Mouse (Mus musculus): Measurements from ENCODE around the gene Psen1. TPM values are rescaled to one million over a fixed set of nuclear protein-coding genes. Genes with fewer than 3 reads are reported as not detected.

Psen1 gene
- polyA plus RNA-seq, 1 experiment from 2014 or later = 59.5 TPM

DNA sequence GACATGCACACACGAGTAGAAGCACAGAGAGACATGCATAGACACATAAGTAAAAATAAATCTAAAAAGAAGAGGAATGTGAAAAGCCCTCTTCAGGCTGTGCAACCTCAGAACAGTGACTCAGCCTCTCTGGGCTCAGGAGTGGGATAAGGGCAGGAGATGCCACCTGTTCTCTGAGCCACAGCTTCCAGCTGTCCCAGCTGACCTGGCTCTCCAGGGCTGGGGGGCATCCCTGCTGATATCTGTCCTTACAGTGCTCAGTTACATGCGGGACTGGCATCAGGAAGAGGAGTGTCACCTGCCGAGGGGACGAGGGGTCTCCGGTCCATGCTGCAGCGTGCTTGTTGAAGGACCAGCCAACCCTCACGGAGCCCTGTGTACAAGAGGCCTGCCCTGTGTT lies 88.8 kb downstream of the Psen1 start:
- H3K27me3 ChIP-seq (ENCODE audit: insufficient read depth, low read length) = no peaks in the 10 kb centered on the region
- no peak overlapping the region for H3K27ac ChIP-seq
- H3K9me3 ChIP-seq (replicated peaks; ENCODE audit: low read length) = no peaks in the 10 kb centered on the region
- ATAC-seq (replicated peaks; ENCODE audit: low FRiP score, low read depth) = no peak
- H3K36me3 ChIP-seq (ENCODE audit: insufficient read depth, low read length) = 0 out of 2 replicates have a peak, but pooled peaks cover 3% of the 10 kb centered on the region
- no peak overlapping the region for H3K4me3 ChIP-seq (replicated peaks; ENCODE audit: low read depth, low read length)
- H3K4me2 ChIP-seq (ENCODE audit: low read length) = no peak overlapping the region
- no peaks in the 10 kb centered on the region for H3K4me1 ChIP-seq (replicated peaks; ENCODE audit: insufficient read depth, low read length)
- no peak overlapping the region for H3K9ac ChIP-seq (ENCODE audit: low read depth, low read length)
- 84% methylated on average over 7 of the region's 7 CpGs for WGBS
- no peak for DNase-seq (ENCODE audit: low spot score)
- TF ChIP-seq CTCF (IDR thresholded peaks at IDR 0.05; ENCODE audit: low read depth) = no peak

DNA sequence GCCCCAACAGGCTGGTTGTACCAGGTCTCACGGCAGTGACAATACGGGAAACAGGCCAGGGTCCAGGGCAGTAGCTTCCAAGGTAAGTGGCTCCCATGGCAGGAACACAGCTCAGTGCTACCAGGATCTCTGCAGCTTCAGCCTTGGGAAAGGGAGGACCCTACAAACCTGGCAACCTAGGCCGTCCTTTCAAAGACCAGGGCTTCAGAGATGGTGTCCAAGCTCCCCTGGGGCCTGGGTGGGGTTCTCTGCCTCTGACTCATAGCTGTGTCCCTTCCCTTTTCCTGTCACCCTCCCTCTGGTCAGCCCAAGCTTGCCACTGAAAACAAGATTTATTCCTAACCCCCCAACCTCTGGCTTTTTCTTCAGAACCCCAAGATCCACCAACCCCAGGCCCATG lies 92.2 kb downstream of the Psen1 start:
- 84% methylated on average over 3 of the region's 3 CpGs for WGBS
- Histone ChIP-seq H3K36me3 (ENCODE audit: insufficient read depth, low read length) (0 out of 2 replicates have a peak, but pooled peaks cover 3% of the 10 kb centered on the region), H3K4me2 (ENCODE audit: low read length) (no peak overlapping the region), H3K27me3 (ENCODE audit: insufficient read depth, low read length) (no peaks in the 10 kb centered on the region), H3K9me3 (replicated peaks; ENCODE audit: low read length) (no peaks in the 10 kb centered on the region), H3K9ac (ENCODE audit: low read depth, low read length) (no peak overlapping the region), H3K4me1 (replicated peaks; ENCODE audit: insufficient read depth, low read length) (no peaks in the 10 kb centered on the region), H3K27ac (no peak overlapping the region), H3K4me3 (replicated peaks; ENCODE audit: low read depth, low read length) (no peak overlapping the region)
- DNase-seq (ENCODE audit: low spot score) (no peak), ATAC-seq (replicated peaks; ENCODE audit: low FRiP score, low read depth) (no peak)
- TF ChIP-seq CTCF (IDR thresholded peaks at IDR 0.05; ENCODE audit: low read depth) = no peak

DNA sequence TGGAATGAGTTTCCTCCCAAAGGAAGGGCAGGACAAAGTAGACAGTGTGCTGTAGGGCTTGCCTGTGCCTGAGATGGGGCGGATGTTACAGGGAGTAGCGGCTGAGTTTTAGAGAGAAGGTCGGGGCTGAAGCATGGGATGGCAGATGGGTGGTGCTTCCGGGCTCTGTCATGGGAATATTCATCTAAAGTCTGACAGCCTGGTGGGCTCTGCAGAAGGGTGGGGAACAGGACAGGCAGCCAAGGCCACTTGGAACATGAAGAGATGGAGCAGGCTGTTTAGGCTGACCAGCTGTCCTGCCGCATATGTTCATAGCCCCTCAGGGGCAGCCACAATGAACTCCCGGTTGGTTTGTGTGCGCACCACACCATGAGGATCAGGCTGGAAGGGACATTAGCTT lies 93.3 kb downstream of the Psen1 start:
- no peak overlapping the region for H3K4me2 ChIP-seq (ENCODE audit: low read length)
- H3K36me3 ChIP-seq (ENCODE audit: insufficient read depth, low read length) = 0 out of 2 replicates have a peak, but pooled peaks cover 3% of the 10 kb centered on the region
- H3K9me3 ChIP-seq (replicated peaks; ENCODE audit: low read length) = no peaks in the 10 kb centered on the region
- DNase-seq (ENCODE audit: low spot score) = no peak
- no peak overlapping the region for H3K27ac ChIP-seq
- H3K27me3 ChIP-seq (ENCODE audit: insufficient read depth, low read length) = no peaks in the 10 kb centered on the region
- no peak for ATAC-seq (replicated peaks; ENCODE audit: low FRiP score, low read depth)
- H3K4me1 ChIP-seq (replicated peaks; ENCODE audit: insufficient read depth, low read length) = no peaks in the 10 kb centered on the region
- no peak for TF ChIP-seq CTCF (IDR thresholded peaks at IDR 0.05; ENCODE audit: low read depth)
- 80% methylated on average over 7 of the region's 7 CpGs for WGBS
- H3K9ac ChIP-seq (ENCODE audit: low read depth, low read length) = no peak overlapping the region
- no peak overlapping the region for H3K4me3 ChIP-seq (replicated peaks; ENCODE audit: low read depth, low read length)

DNA sequence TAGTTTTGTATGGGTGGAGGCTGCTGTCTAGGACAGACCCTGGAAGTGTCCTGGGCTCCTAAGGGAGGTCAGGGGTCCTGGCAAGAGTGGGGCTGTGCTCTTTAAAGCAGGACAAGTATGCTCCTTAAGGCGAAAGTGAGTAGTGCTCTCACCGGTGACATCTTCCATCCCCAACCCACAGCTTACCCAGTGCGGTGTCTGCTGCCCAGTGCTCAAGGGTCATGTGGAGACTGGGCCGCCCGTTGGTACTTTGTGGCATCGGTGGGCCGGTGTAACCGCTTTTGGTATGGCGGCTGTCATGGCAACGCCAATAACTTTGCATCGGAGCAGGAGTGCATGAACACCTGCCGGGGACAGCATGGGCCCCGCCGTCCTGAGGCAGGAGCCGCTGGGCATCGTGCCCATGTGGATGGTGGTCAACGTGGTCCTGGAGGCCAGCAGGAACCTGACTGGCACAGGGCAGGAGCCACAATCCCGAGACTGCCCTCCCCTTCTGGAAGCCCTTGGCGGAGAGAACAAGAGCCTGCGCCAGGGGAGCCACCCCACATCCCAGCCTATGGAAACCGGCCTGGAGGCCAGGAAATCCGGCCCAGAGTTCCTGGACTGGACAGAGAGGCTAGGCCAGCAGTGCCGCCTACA lies 93.8 kb downstream of the Psen1 start:
- H3K36me3 ChIP-seq (ENCODE audit: insufficient read depth, low read length) = 0 out of 2 replicates have a peak, but pooled peaks cover 3% of the 10 kb centered on the region
- H3K9ac ChIP-seq (ENCODE audit: low read depth, low read length) = no peak overlapping the region
- H3K27ac ChIP-seq = no peak overlapping the region
- TF ChIP-seq CTCF (IDR thresholded peaks at IDR 0.05; ENCODE audit: low read depth) = no peak
- DNase-seq (ENCODE audit: low spot score) = no peak
- H3K4me2 ChIP-seq (ENCODE audit: low read length) = no peak overlapping the region
- no peaks in the 10 kb centered on the region for H3K9me3 ChIP-seq (replicated peaks; ENCODE audit: low read length)
- 81% methylated on average over 23 of the region's 23 CpGs for WGBS
- no peaks in the 10 kb centered on the region for H3K4me1 ChIP-seq (replicated peaks; ENCODE audit: insufficient read depth, low read length)
- no peak overlapping the region for H3K4me3 ChIP-seq (replicated peaks; ENCODE audit: low read depth, low read length)
- ATAC-seq (replicated peaks; ENCODE audit: low FRiP score, low read depth) = no peak
- no peaks in the 10 kb centered on the region for H3K27me3 ChIP-seq (ENCODE audit: insufficient read depth, low read length)

DNA sequence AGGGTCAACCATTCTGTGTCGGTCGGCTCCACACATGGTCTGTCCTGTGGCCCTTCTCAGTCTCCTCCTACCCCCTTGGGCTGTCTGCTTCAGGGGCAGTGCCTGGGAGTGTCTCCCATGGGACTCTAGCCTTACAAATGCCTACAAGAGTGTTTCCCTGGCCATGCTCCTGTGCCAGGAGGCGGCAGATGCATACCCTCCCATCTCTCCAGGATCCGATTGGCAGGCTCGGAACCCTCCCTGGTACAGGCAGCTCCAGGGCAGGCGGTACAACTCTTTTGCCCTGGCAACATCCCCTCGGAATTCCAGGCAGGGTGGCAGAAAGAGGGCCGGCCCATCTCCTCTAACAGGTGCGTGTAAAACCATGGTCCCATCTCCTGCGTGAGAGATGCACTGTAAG lies 94.7 kb downstream of the Psen1 start:
- Histone ChIP-seq H3K27ac (no peak overlapping the region), H3K9me3 (replicated peaks; ENCODE audit: low read length) (no peaks in the 10 kb centered on the region), H3K36me3 (ENCODE audit: insufficient read depth, low read length) (no peaks in the 10 kb centered on the region), H3K4me1 (replicated peaks; ENCODE audit: insufficient read depth, low read length) (no peaks in the 10 kb centered on the region), H3K27me3 (ENCODE audit: insufficient read depth, low read length) (no peaks in the 10 kb centered on the region), H3K9ac (ENCODE audit: low read depth, low read length) (no peak overlapping the region), H3K4me2 (ENCODE audit: low read length) (no peak overlapping the region), H3K4me3 (replicated peaks; ENCODE audit: low read depth, low read length) (no peak overlapping the region)
- TF ChIP-seq CTCF (IDR thresholded peaks at IDR 0.05; ENCODE audit: low read depth) = no peak
- WGBS = 87% methylated on average over 10 of the region's 10 CpGs
- no peak for DNase-seq (ENCODE audit: low spot score)
- no peak for ATAC-seq (replicated peaks; ENCODE audit: low FRiP score, low read depth)

Other genes starting within 250 kb of the Psen1 start
- gene Dpf3, start 200.4 kb upstream of the Psen1 start, polyA plus RNA-seq (2015; fragmentation: Nextera tagmentation; extraction: Ambion mirVana) = 7.8 and 9.3 TPM in 2 replicates
- gene Dcaf4, start 167.7 kb upstream of the Psen1 start, polyA plus RNA-seq (2015; fragmentation: Nextera tagmentation; extraction: Ambion mirVana) = 19.8 and 20.6 TPM in 2 replicates
- gene Zfyve1, start 90.9 kb upstream of the Psen1 start, polyA plus RNA-seq (2015; fragmentation: Nextera tagmentation; extraction: Ambion mirVana) = 11.9 and 14.0 TPM in 2 replicates
- 196 and 199 TPM in 2 replicates for gene Rbm25, start 56.9 kb upstream of the Psen1 start, polyA plus RNA-seq (2015; fragmentation: Nextera tagmentation; extraction: Ambion mirVana)
- gene Papln, start 75.5 kb downstream of the Psen1 start, polyA plus RNA-seq (2015; fragmentation: Nextera tagmentation; extraction: Ambion mirVana) = 3.6 and 3.7 TPM in 2 replicates
- 28.7 and 31.5 TPM in 2 replicates for gene Numb, start 233.8 kb downstream of the Psen1 start, polyA plus RNA-seq (2015; fragmentation: Nextera tagmentation; extraction: Ambion mirVana)